Mouse (Mus musculus): ENCODE measurements around the gene Pxt1. TPM values are rescaled to one million over a fixed set of nuclear protein-coding genes. Genes with fewer than 3 reads are reported as not detected.

The Pxt1 gene
- not detected in 2 replicates for polyA plus RNA-seq (2015; fragmentation: Nextera tagmentation; extraction: Ambion mirVana)

DNA sequence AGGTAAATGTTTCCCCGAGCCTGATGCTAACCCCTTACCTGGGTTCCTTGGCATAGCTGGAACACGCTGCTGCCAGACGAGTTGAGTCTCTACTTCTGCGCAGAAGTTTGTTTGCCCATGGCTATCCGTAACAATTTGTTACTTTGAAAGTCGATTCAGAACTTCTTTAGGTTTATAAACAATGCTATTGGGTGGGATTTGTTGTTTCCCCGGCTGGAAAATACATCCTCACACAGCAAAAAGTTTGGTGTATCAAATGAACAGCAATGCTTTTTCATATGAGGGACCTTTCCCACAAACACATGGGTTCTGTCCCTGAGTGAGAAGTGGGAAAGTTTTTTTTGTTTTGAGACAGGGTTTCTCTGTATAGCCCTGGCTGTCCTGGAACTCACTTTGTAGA lies at the start of gene Pxt1:
TSS of gene Pxt1 (minus strand) at position 101 of the 400 bp plus-strand sequence.

DNA sequence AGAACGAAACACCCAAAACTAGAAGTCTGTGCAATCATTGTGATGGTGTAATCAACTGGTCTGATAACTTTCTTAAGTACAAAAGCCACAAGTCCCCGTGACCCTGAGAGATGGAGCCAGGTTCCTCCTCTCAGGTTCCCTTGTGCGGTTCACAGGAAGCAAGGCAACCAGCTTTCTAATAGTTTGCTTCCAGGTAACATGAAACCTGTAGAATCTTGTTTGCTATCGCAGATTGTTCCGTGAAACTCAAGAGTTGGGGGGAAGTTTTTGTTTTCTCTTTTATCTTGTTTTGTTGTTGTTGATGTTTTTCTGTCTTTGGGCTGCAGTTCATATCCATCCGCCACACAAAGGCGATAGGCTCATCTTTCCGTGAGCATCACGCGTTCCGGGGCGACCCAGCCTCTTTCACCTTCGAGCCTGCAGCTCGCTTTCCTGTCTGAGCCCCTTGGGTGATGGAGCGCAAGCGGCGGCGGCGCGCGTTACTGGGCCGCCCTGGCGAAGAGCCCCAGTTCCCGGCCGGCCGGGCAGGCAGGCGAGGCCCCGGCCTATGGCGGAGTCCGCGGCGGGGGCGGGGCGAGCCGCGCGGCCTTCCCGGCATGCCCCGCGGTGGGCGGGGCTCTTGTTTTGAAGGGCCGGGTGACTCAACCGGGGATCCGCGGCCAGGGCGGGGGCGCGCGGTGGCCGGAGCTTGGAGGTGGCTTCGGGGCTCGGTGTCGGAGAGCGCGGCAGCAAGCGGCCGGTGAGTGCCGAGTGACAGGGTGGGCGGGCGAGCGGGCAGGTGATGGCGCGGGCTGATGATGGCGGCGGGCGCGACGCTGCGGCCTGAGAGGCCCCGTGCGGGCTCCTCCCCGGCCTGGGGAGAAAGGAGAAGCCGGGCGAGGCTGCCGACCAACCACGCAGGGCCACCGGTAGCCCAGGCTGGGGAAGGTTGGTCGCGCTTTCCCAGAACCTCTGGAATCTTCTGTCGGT lies 8.5 kb upstream of the Pxt1 start, which contains the start of gene Kctd20:
TSS of gene Kctd20 (plus strand) at position 120 of the 969 bp plus-strand sequence.

DNA sequence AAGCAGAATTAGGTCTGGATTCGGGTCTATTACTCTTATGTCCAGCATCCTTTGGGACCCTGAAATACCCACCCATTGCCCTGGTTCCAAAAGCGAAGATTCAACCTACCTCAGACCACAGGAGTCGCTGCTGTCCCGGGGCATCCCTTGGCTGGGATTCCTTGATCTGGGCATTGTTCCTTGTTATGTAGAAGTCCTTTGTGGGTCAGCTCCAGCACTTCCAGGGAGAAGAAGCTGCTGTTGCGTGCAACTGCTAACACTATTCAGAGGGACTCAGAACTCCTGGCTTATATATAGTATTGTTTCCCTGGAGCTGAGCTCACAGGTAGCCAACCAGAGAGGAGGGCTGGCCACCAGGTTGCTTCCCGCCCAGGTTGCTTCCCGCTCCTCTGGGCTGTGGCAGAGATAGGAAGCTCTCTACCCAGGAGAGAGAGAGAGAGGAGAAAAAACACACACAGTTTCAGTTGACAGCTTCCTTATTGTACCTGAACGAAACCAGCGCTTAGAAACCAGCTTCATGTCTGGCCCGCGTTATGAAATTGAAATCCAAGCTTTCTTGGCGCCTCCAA lies 28.5 kb downstream of the Pxt1 start, which contains the start of gene 4930539E08Rik:
TSS of gene 4930539E08Rik (minus strand) at position 265 of the 569 bp plus-strand sequence.

Other genes starting within 250 kb of the Pxt1 start
- 2.0 and 2.2 TPM in 2 replicates for gene AC170998.1, start 217.8 kb downstream of the Pxt1 start, polyA plus RNA-seq (2015; fragmentation: Nextera tagmentation; extraction: Ambion mirVana)
- gene Mapk13, start 174.5 kb downstream of the Pxt1 start, polyA plus RNA-seq (2015; fragmentation: Nextera tagmentation; extraction: Ambion mirVana) = 27.3 and 28.6 TPM in 2 replicates
- 3.9 and 4.4 TPM in 2 replicates for gene Brpf3, start 142.8 kb downstream of the Pxt1 start, polyA plus RNA-seq (2015; fragmentation: Nextera tagmentation; extraction: Ambion mirVana)
- gene Pnpla1, start 85.4 kb downstream of the Pxt1 start, polyA plus RNA-seq (2015; fragmentation: Nextera tagmentation; extraction: Ambion mirVana) = 0.02 and 0.04 TPM in 2 replicates
- gene 4930539E08Rik, start 28.5 kb downstream of the Pxt1 start, polyA plus RNA-seq (2015; fragmentation: Nextera tagmentation; extraction: Ambion mirVana) = 0.05 TPM in 1 of 2 replicates, not detected in the other
- gene Kctd20, start 8.1 kb upstream of the Pxt1 start, polyA plus RNA-seq (2015; fragmentation: Nextera tagmentation; extraction: Ambion mirVana) = 37.7 and 46.9 TPM in 2 replicates
- gene Stk38, start 64.2 kb upstream of the Pxt1 start, polyA plus RNA-seq (2015; fragmentation: Nextera tagmentation; extraction: Ambion mirVana) = 50.7 and 53.5 TPM in 2 replicates
- 207 and 308 TPM in 2 replicates for gene Srsf3, start 88.8 kb upstream of the Pxt1 start, polyA plus RNA-seq (2015; fragmentation: Nextera tagmentation; extraction: Ambion mirVana)
- gene Cdkn1a, start 147.1 kb upstream of the Pxt1 start, polyA plus RNA-seq (2015; fragmentation: Nextera tagmentation; extraction: Ambion mirVana) = 92.9 and 108 TPM in 2 replicates
- gene Rab44, start 170.3 kb upstream of the Pxt1 start, polyA plus RNA-seq (2015; fragmentation: Nextera tagmentation; extraction: Ambion mirVana) = 0.41 and 0.88 TPM in 2 replicates